Mouse (Mus musculus): ENCODE results near the gene Plod3. TPM values are rescaled to one million over a fixed set of nuclear protein-coding genes. Genes with fewer than 3 reads are reported as not detected.
"Not testable (repeated sequence)": the region's sequence is repeated elsewhere in the genome, so short reads cannot be mapped to it uniquely, and the experiment has no call there.

Plod3 gene
- polyA plus RNA-seq, 1 experiment from 2014 or later: 38.3 TPM

GRCm38 (mm10) chr5:136943382-136943781 lies 43.4 kb upstream of the Plod3 start:
- DNase-seq (ENCODE audit: low spot score) (no peak), ATAC-seq (no peak)
- WGBS: 68% methylated on average over 2 of the region's 2 CpGs
- TF ChIP-seq EP300 (IDR thresholded peaks at IDR 0.05): no peak
- Histone ChIP-seq H3K4me1 (ENCODE audit: insufficient read depth, low read depth, low read length) (no peaks in the 10 kb centered on the region), H3K36me3 (ENCODE audit: insufficient read depth, low read length) (no peaks in the 10 kb centered on the region), H3K27ac (ENCODE audit: low read length) (no peak overlapping the region), H3K4me2 (replicated peaks; ENCODE audit: low read depth, low read length) (no peak overlapping the region), H3K27me3 (replicated peaks; ENCODE audit: insufficient read depth, low read length) (no peaks in the 10 kb centered on the region), H3K4me3 (ENCODE audit: low read depth, low read length) (no peak overlapping the region), H3K9me3 (ENCODE audit: low read length) (no peaks in the 10 kb centered on the region), H3K9ac (replicated peaks; ENCODE audit: low read depth) (no peak overlapping the region)

GRCm38 (mm10) chr5:136945084-136945483 lies 41.7 kb upstream of the Plod3 start:
- H3K27me3 ChIP-seq (replicated peaks; ENCODE audit: insufficient read depth, low read length): no peaks in the 10 kb centered on the region
- DNase-seq (ENCODE audit: low spot score) (no peak), ATAC-seq (no peak)
- H3K36me3 ChIP-seq (ENCODE audit: insufficient read depth, low read length): no peaks in the 10 kb centered on the region
- WGBS: 72% methylated on average over 12 of the region's 12 CpGs
- no peak overlapping the region for H3K9ac ChIP-seq (replicated peaks; ENCODE audit: low read depth)
- no peak overlapping the region for H3K4me3 ChIP-seq (ENCODE audit: low read depth, low read length)
- TF ChIP-seq EP300 (IDR thresholded peaks at IDR 0.05) (no peak), CTCF (IDR thresholded peaks at IDR 0.05) (no peak)
- H3K4me1 ChIP-seq (ENCODE audit: insufficient read depth, low read depth, low read length): no peaks in the 10 kb centered on the region
- H3K27ac ChIP-seq (ENCODE audit: low read length): no peak overlapping the region
- no peak overlapping the region for H3K4me2 ChIP-seq (replicated peaks; ENCODE audit: low read depth, low read length)
- no peaks in the 10 kb centered on the region for H3K9me3 ChIP-seq (ENCODE audit: low read length)

- Histone ChIP-seq H3K27me3 (replicated peaks; ENCODE audit: insufficient read depth, low read length) (no peaks in the 10 kb centered on the region), H3K4me3 (ENCODE audit: low read depth, low read length) (no peak overlapping the region), H3K36me3 (ENCODE audit: insufficient read depth, low read length) (no peaks in the 10 kb centered on the region), H3K27ac (ENCODE audit: low read length) (no peak overlapping the region), H3K9ac (replicated peaks; ENCODE audit: low read depth) (no peak overlapping the region), H3K9me3 (ENCODE audit: low read length) (no peaks in the 10 kb centered on the region), H3K4me2 (replicated peaks; ENCODE audit: low read depth, low read length) (no peak overlapping the region), H3K4me1 (ENCODE audit: insufficient read depth, low read depth, low read length) (no peaks in the 10 kb centered on the region; the same call in 1 of the 2 replicates)
- DNase-seq (ENCODE audit: low spot score): no peak
- TF ChIP-seq EP300 (IDR thresholded peaks at IDR 0.05) (no peak), CTCF (IDR thresholded peaks at IDR 0.05) (no peak)
- no peak for ATAC-seq
Measured at GRCm38 (mm10) chr5:136947874-136948273, 38.9 kb upstream of the Plod3 start.

GRCm38 (mm10) chr5:136949551-136950336 lies 37.1 kb upstream of the Plod3 start:
- not testable (repeated sequence) for H3K27me3 ChIP-seq (replicated peaks; ENCODE audit: insufficient read depth, low read length); H3K36me3 ChIP-seq (ENCODE audit: insufficient read depth, low read length); H3K9ac ChIP-seq (replicated peaks; ENCODE audit: low read depth); H3K27ac ChIP-seq (ENCODE audit: low read length); H3K9me3 ChIP-seq (ENCODE audit: low read length); ATAC-seq; H3K4me3 ChIP-seq (ENCODE audit: low read depth, low read length); H3K4me1 ChIP-seq (ENCODE audit: insufficient read depth, low read depth, low read length); H3K4me2 ChIP-seq (replicated peaks; ENCODE audit: low read depth, low read length)
- peak; percentile 44 for DNase-seq (ENCODE audit: low spot score)
- 70% methylated on average over 14 of the region's 14 CpGs for WGBS

GRCm38 (mm10) chr5:136950521-136950920 lies 36.3 kb upstream of the Plod3 start:
- Histone ChIP-seq H3K4me1 (ENCODE audit: insufficient read depth, low read depth, low read length) (peaks cover 5% of the 10 kb centered on the region), H3K4me3 (ENCODE audit: low read depth, low read length) (no peak overlapping the region), H3K27me3 (replicated peaks; ENCODE audit: insufficient read depth, low read length) (no peaks in the 10 kb centered on the region), H3K9ac (replicated peaks; ENCODE audit: low read depth) (no peak overlapping the region), H3K27ac (ENCODE audit: low read length) (no peak overlapping the region), H3K9me3 (ENCODE audit: low read length) (no peaks in the 10 kb centered on the region), H3K4me2 (replicated peaks; ENCODE audit: low read depth, low read length) (no peak overlapping the region), H3K36me3 (ENCODE audit: insufficient read depth, low read length) (no peaks in the 10 kb centered on the region)
- 86% methylated on average over 6 of the region's 6 CpGs for WGBS
- TF ChIP-seq CTCF (IDR thresholded peaks at IDR 0.05) (no peak), EP300 (IDR thresholded peaks at IDR 0.05) (no peak)
- ATAC-seq (no peak), DNase-seq (ENCODE audit: low spot score) (no peak)

- H3K27me3 ChIP-seq (replicated peaks; ENCODE audit: insufficient read depth, low read length): no peaks in the 10 kb centered on the region
Measured at GRCm38 (mm10) chr5:136952153-136952552, 34.7 kb upstream of the Plod3 start.

More at GRCm38 (mm10) chr5:136952153-136952552, 34.7 kb upstream of the Plod3 start:
- ATAC-seq (no peak), DNase-seq (ENCODE audit: low spot score) (no peak)
- Histone ChIP-seq H3K27ac (ENCODE audit: low read length) (no peak overlapping the region), H3K4me3 (ENCODE audit: low read depth, low read length) (no peak overlapping the region), H3K36me3 (ENCODE audit: insufficient read depth, low read length) (no peaks in the 10 kb centered on the region), H3K4me2 (replicated peaks; ENCODE audit: low read depth, low read length) (no peak overlapping the region), H3K9me3 (ENCODE audit: low read length) (no peaks in the 10 kb centered on the region), H3K9ac (replicated peaks; ENCODE audit: low read depth) (no peak overlapping the region), H3K4me1 (ENCODE audit: insufficient read depth, low read depth, low read length) (peaks cover 5% of the 10 kb centered on the region)
- no peak for TF ChIP-seq CTCF (IDR thresholded peaks at IDR 0.05)
- TF ChIP-seq EP300 (IDR thresholded peaks at IDR 0.05): no peak
- 73% methylated on average over 4 of the region's 4 CpGs for WGBS

Measured in lung, postnatal 0 days (tissue).